Mouse (Mus musculus) liver, embryonic 14.5 days (tissue): ENCODE measurements around the gene Shroom1.

Experiments used
- CTCF ChIP-seq: IDR thresholded peaks from 2 replicates; pipeline ENCODE4 v1.5.1; 2016; ENCODE audit warnings: antibody characterized with exemption, low read depth, control low read depth
- EP300 ChIP-seq: IDR thresholded peaks from 2 replicates; pipeline ENCODE4 v1.6.1; 2016; ENCODE audit warnings: antibody characterized with exemption, low read depth

GRCm38 (mm10) chr11:53496946-53497345 lies 39.9 kb downstream of the Shroom1 start:
- TF ChIP-seq CTCF (no peak), EP300 (no peak)
